Mouse (Mus musculus) liver (tissue): ENCODE data around the gene Smyd3.
"Not testable (repeated sequence)": the region's sequence is repeated elsewhere in the genome, so short reads cannot be mapped to it uniquely, and the experiment has no call there.

ENCODE experiments used
- DNase-seq: peaks from one replicate; pipeline ENCODE4 v3.0.0-alpha.2; 2020; ENCODE audit warnings: mixed read lengths

Gene Smyd3

DNA sequence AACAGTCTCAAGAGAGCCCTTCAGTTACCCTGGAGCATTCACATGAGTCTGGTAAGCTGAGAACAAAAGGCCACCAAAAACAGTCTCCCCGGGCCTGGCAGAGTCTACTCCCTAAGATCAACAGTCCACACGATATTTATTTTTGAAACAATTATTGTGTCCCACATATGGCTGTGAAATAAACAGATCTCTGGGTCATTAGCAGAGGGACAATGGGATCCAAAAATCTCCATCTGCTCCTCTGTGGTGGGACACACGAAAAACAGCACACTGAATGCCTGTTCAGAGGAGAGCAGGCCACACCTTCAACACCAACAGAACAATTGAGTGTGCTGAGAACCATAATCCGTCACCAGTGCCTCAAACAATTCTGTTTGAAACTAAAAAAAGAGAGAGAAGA, 300.8 kb downstream of the Smyd3 start:
- DNase-seq: no peak

DNA sequence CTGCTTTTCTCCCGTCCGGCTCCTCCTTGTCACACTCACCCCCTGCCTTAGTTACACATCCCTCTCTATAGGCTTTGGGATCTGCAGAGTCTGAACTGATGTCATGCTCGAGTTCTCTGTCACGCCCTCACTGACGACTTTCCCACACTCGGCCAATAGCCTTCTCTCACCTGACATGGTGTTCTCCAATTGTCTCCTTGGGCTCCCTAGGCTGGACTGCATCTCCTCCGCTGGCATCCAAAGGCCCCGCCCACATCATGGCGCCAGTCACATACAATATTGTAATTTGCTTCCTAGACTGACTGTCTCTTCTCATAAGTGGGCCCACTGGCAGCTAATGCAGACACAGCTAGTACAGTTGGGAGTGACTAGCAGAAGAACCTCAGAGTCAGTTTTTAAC, 304.5 kb downstream of the Smyd3 start:
- DNase-seq: no peak

DNA sequence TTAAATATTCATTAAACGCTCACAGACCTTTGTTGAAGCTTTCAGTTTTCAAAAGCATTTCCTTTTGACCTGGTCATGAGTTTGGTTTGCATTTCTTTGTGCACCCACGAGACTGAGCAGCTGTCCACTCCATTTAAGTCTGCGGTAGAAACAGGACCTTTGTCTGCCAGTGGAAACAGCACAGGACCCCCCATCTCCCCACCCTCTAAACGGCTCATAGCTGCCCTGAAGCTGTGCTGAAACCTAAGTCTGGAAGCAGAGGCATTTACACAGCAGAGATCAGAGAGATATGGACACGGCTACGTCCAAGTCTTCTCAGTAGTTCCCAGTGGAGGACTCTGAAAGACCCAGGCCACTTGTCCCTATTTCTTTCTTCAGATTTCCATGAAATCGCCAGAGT, 305.5 kb downstream of the Smyd3 start:
- no peak for DNase-seq

DNA sequence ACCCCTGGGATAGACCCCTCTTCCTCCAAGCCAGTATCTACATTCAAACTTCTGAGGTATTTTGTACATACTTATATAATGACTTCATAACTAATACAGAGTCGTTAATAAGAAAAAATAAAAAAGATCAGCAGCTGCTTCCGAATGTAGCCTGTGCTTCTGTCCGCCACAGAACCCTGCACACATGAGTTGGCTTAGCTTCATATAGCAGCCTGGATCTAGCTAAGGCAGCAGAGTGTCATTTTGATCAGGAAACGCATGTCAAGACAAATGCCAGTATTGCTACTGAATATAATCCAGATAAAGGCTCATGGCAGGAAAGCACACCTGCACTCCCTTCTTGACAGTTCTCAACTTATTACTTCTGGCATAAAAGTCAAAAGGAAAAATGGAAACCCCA, 306.5 kb downstream of the Smyd3 start:
- DNase-seq: no peak

DNA sequence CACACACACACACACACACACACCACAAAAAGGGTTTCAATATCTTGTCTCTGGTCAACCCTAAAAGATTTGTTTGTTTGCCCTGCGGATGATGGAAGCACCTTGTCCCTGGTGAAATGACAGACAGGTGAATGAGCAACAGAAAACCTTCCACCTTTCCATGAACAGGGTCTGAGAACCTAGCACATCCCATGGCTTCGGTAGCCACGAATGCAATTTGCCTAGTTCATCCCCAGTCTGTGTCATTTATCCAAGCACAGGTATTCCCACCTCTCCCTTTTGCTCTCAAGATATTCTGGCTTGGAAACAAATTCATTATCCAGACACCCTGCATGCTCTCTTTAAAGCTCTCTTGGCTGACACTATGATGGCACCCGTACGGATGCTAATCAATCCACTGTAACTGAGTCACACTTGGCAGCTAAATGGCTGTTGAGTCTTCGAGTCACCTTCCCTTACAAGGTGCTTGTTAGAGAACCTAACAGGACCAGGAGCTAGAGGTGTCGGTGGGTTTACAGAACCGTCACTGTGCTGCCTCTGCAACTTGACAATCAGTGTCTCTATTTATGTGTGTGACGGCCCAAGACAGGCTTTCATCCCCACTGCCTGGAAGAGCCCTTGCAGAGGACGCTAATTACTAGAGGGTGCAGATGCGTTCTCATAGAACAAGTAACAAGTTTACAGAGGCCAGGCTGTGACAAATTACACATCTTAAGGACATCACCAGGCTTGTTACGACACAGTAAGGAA, 309.8 kb downstream of the Smyd3 start:
- DNase-seq: no peak

DNA sequence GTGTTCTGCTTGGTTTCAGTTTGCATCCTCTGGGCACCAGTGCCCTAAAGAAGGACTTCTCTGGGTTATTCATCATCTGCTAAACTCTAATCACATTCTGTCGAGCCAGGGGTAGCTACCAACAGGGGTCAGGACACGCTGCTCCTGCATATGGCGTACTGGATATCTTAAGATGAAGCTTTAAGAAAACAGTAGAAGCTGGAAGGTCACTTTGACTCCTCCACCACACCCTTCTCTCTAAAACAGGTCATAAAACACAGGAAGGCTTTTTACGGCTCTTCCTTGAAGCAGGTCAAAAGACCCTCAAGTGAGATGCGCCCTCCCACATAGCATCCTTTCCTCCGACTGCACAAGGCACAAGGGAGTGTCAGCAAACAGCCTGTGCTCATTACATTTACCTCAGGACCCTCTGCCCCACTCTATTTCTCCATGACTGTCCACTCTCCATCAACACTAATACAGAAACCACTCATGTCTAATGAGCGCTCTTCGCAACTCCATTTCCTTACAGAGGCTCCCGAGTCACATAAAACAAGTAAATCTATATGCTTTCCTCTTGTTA, 310.6 kb downstream of the Smyd3 start:
- DNase-seq: no peak

DNA sequence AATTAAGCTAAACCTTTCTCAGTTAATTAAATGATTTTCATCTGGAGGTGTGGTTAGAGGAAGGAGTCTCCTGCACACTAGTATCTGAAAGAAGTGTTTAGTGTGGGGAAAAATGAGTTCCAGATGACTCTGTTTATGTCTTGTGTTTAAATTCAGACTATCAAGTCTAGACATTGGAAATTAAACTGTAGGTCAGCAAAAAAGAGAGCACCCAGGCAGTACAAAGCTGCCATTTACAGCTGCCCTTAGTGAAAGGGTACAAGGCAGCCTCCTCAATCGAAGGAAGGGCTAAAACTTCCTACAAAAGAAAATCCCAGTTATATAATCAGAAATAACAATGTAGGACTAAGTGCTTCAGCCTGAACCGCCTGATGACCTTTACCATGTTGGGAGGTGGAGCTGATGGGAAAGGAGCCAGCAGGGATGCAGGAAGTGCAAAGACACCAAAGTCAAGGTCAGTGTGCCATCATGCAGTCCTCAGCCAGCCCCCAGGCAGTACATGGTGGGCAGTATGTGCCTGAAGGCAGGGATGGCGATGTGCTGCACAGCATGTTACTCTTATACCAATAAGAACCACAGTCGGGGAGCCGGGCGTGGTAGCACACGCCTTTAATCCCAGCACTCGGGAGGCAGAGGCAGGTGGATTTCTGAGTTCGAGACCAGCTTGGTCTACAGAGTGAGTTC, 319.2 kb downstream of the Smyd3 start:
- no peak for DNase-seq

DNA sequence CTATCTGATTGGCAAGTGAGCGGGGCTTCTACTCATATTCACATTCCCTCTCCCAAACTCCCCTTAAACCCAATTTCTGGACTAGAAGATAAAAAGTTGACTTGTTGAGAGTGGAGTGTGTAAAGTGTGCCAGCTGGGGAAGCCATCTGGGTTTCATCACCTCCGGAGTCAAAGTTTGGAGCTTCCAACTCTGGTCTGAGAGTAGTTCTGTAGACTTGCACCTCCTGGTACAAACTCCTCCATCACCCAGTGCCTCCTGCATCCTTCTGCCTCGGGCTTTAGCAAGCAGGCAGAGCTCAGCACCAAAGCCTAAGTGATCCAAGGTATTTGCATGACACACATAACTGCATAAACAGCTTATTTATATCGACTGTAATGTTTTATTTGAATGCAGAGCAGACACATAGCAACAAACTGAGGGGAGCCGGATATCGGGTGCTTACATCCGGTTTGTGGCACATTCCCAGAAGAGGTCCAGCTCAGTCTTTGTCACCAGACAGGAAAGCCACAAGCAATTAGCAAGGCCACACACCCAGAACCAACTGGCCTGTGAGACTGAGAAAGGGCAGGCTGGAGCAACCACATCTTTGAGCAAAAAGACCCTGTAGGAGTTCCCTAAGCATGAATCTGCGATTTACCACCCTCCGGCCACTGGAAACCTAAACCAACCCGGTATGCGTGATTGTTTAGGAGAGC, 319.9 kb downstream of the Smyd3 start:
- no peak for DNase-seq

DNA sequence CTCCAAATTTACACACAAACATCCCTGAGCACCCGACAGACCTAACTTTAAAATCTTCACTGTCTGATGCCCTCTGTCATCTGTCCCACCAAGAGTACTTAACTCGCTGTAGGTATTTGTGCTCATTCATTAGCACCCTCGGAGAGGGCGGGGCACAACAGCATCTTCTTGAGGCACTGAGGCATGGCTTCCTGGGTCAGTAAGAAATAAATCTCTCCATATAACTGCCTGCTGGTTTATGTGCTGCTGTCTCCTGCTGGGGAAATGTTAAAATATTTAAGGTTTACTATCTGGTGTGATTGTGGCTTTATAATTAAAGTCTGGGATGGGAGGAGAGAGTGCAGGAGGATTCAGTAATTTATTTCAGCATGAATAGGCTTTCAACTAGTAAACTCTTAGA, 320.7 kb downstream of the Smyd3 start:
- no peak for DNase-seq

DNA sequence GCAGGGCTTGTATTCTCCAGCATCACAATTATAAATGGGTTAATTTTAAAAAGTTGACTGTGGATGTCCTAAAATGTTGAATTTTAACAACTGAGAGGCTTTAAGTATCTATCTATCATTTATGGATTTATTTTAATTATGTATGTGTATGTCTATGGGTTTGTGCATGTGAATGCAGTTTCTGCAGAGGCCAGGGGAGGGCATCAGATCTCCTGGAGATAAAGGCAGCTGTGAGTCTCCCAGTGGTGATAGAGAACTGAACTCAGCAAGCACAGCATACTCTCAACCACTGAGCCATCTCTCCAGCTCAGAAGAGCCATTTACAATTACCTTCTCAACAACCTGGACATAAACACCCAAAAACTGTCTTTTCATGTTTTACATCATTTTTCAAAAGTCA, 321.4 kb downstream of the Smyd3 start:
- DNase-seq: no peak

DNA sequence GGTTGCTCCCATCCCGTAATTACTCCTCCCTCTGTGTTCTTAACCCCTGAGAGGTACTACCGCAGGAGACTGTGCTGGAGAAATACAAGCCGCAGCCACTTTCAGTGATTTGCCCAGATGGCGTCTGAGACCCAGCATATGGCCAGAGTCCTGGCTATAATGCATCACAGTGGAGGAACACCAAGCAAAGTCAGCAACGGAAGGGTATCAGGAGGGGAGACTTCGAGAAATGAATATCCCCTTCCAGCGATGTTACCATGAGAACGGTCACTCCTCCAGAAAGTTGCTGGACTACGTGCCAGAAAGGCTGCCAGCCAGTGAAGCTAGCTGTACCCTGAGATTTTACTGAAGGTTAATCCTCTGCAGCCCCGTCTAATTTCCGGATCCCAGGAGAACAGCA, 325.1 kb downstream of the Smyd3 start:
- no peak for DNase-seq

DNA sequence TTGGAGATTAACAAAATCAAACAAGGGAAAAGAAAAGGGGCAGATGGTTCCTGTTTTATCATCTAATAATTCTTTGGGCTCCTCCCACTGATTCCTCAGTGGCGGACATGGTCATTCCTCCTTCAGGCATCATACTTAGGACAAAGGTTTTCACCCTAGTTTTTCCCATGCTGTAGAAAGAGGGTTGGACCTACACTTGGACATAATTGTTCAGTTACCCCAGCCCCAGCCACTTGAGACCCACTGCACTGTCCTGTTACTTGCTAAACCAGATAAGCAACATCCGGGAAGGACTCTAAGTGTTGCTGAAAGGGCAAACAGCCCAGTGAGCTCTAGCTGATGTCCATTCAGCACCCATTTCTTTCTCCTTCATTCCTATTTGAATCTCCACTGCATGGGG, 327.0 kb downstream of the Smyd3 start:
- no peak for DNase-seq

DNA sequence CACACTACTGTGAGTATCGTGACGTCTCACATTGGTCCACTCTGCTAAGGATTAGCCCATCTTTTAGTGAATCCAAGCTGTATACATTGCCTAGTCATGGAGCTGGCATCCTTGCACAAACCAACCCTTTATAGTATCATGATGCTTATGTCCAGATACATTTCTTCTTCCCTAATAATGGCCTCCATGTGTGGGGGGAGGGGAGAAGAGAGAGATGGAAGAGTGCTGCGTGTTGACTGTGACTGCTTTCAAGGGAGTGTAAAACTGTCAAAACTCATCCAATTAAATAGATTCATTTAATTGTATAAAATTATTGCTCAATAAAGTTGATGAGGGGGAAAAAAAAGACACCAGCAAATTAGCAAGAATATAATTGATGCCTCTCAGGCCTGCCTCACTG, 330.7 kb downstream of the Smyd3 start:
- no peak for DNase-seq

DNA sequence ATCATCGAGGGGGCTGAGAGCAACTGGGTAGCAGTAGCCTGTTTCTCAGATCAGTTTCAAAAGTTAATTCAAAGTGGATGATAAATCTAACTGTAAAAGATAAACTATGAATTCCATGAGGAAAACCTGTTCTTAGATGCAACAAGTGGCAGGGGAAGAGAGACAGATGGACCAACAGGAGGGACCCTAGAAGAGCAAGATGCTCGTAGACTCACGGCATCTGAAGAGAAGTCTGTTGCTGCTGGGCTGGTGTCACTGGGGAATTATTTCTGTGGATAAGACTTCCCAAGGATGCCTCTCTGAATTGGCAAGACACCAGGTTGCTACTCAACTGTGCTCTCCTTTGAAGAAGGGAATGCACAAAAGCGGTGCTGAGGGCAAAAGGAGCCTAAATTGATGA, 333.2 kb downstream of the Smyd3 start:
- no peak for DNase-seq

DNA sequence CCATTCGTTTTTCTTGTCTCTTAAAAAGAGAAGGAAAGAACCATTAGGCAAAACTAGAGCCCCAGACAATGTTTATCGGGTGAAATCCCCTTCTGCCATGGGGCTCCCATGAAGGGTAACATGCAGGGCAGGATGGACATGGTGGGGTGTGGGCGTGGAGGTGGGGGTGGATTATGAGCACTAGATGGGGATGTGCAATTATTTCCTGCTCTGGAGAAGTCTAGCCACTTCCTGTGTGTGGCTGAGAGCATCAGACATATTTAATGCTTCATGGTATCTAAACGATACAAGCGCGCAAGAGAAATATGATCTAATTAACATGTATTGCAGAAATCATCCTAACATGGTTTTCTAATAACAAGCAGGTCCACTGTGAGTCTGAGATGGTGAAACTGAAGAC, 334.3 kb downstream of the Smyd3 start:
- no peak for DNase-seq

DNA sequence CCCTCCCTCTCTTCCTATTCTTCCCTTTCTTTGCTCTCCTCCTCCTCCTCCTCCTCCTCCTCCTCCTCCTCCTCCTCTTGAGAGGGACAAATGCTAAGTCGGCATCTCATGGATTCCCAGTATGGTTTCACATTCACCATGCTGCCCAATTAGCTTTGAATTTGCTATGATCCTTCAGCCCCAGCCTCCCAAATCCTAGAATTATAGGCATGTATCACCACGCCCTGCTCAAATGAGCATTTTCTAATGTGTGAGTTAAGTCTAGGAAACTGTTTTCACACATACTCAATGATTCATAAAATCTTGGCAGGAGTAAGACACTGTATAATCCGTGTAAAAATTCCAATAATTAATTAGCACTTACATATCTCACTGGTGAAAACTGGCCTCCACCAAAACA, 337.3 kb downstream of the Smyd3 start:
- DNase-seq: no peak

DNA sequence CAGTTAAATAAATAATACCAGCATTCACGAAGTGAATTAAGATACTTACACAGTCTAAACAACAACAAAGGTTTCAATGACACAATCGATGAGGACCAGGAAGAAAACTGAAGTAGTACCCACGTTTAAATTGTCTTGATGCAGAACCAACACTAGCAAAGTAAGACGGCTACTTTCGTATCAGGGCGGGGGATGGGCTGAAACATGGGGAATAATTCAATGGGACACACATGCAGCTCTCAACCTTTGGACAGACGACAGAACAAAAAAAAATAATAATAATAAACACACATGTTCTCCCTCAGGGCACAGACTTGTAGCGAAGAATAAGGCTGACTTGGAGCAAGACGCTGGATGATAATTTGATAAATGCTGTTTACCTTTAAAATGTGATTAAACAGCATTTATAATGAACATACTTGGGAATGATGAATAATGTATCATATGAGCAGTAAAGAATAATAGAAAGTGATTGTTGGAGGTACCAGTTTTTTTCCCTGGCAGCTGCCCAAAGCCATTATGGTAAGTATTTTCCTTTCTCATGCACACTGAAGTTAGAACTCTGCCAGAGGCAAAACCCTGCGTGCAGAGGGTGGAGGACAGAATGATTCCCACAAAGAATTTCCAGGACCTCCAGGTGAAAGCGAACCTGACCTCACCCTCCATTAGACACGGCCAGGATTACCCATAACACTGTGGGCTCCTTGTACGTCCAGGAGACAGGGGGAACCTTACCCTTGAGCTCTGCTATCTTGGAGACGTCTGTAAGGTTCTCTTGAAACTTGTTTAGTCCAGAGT, 340.8 kb downstream of the Smyd3 start:
- DNase-seq: no peak

DNA sequence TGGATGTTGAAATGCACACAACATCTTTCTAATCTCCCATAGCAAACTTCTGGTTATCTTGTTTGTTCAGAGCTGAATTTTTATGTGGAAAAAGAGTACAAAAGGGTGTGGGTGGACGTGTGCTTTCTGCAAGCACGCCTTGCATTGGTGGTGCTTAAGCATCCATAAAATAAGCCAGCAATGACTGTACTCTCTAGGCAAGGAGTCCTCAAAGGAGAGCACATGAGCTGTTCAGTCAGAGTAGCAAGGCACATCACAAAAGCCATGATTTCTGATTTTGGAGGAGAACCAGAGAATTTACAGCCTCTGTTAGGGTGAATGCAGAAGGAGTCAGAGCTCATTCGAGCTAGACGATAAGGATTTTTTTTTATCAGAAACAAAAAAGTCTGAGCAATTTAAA, 343.6 kb downstream of the Smyd3 start:
- no peak for DNase-seq

DNA sequence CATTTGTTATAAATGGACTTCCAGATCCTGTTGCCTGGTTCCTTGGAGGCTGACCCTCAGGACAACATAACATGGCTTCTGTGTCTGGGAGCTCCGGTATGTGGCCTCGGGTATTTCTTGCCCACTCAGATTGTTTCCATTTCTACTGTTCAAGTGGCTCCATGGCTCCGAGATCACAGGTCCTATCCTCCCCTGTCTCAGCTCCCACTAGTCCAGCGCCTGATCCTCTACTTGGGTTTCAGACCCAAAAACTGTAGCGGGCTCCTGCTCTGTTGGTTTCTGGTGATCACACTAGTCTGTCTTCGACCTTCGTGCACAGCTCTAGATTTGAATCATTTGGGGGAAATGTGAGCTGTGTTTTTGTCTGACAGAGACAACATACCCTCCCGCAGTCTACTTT, 347.3 kb downstream of the Smyd3 start:
- DNase-seq: no peak

DNA sequence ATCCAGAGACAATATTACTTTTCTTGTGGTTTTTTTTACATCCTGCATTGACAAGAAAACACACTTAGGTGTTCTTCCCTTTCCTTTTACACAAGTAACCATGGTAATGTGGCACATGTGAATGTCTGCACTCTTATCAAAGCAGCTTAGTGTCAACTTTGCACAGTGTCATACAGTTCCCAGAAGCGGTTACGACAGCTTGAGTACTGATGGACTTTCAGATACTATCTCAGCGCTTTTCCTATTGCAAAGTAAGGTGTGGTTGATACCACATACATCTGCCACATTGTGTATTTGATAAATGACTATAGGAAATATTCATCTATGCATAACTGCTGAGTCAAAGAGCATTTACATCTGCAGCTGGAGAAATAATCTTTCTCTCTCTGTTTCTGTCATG, 348.1 kb downstream of the Smyd3 start:
- no peak for DNase-seq

DNA sequence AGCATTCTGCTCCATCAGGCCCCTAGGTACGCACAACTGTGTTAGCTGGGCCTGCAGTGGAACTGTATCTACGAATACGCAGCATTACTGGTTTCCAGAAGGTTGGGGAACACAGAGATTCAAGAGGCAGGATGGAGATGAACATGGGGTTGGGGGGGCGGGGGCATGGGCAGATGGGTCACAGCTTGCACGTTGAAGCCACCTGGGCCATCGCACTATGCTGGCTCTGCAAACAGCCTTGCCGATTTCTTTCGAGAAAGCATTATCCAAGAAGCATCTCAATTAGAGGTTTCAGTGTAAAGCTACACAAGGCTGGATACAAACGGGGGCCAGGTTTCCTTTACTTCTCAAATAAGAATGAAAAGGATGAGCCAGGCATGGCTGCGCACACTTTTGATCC, 348.7 kb downstream of the Smyd3 start:
- DNase-seq: no peak

DNA sequence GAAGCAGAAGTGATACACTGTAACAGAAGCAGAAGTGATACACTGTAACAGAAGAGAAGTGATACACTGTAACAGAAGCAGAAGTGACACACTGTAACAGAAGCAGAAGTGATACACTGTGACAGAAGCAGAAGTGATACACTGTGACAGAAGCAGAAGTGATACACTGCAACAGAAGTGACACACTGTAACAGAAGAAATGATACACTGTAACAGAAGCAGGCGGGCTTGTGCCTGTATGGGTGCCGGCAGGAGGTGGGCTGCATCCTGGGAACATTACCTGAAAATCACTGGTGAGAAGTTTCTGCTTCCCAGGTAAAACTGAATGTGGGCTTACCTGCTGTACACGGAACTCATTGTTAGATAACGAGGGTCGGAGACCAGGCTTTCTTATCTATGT, 353.6 kb downstream of the Smyd3 start:
- not testable (repeated sequence) for DNase-seq

DNA sequence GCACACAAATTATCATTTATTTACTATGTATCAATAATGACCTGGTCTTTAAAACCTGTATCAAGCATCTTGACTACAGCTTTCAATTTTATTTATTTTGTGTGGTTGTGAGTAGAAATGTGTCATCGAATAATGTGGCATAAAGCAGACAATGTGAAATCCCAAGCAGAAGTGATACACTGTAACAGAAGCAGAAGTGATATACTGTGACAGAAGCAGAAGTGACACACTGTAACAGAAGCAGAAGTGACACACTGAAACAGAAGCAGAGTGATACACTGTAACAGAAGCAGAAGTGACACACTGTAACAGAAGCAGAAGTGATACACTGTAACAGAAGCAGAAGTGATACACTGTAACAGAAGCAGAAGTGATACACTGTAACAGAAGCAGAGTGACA, 355.1 kb downstream of the Smyd3 start:
- DNase-seq: not testable (repeated sequence)
